ENCODE assay signal across 24 mouse cellular contexts in the genomic region with DNA sequence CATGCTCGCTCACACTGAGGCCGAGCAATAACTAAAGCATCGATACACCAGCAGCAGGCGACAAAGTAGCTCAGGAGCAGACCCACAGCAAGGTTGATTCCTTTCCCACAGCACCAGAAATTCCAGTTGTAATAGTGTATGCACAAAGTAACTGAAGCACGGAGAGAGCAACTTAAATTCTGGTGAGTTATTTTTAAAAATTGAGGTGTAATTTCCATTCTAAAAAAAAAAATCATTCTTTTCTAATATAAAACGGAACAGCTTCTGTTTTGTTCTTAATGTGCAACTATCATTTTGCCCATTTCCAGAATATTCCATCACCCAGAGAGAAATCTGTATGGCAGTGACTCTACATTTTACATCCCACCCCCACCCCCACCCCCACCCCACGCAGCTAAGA.
A peak's percentile ranks its signal among the peaks of the same experiment; 100 is the strongest.
DNase-seq lines count a peak whose midpoint lies in the region; ATAC-seq and TF ChIP-seq lines count a peak whose summit lies in the region.
"Had no signal": no experiment of that assay in that cellular context is flagged by ENCODE, and none has a peak within 500 bp of the region (broad histone marks: within the 10 kb centered on the region; RNA-seq: fewer than 3 reads in every experiment).

No protein-coding gene starts in this region.

- TF ChIP-seq EP300 in CH12.LX (IDR thresholded peaks at IDR 0.05; ENCODE audit: low read length), result no peak

- H3K4me2 ChIP-seq in heart, embryonic 11.5 days, result no peak overlapping the region
- peak overlapping the region; percentile 63 for H3K4me2 ChIP-seq in CH12.LX (ENCODE audit: insufficient read depth, low read depth, poor library complexity, severe bottlenecking)
- H3K4me2 ChIP-seq: heart, embryonic 12.5 days; heart, embryonic 15.5 days; hindbrain, embryonic 13.5 days; intestine, embryonic 15.5 days had no signal

- H3K4me3 ChIP-seq in heart, embryonic 11.5 days (ENCODE audit: low read depth, low read length), result no peak overlapping the region
- H3K4me3 ChIP-seq in CH12.LX (replicated peaks in 1 of 3; ENCODE audit: low read depth in 2 of 3, low read length in 2 of 3, poor library complexity in 1 of 3), result peak overlapping the region in 1 of 3 experiments; percentile 6
- H3K4me3 ChIP-seq in embryonic fibroblast, embryonic 13.5 days (ENCODE audit: insufficient read depth, low read length), result no peak overlapping the region
- no peak overlapping the region for H3K4me3 ChIP-seq in midbrain, embryonic 10.5 days
- H3K4me3 ChIP-seq: heart, embryonic 12.5 days; heart, embryonic 15.5 days; hindbrain, embryonic 10.5 days; hindbrain, embryonic 13.5 days; intestine, embryonic 15.5 days had no signal

- no peak for ATAC-seq in heart, embryonic 11.5 days (replicated peaks; ENCODE audit: insufficient number of reproducible peaks, low FRiP score, low TSS enrichment)
- ATAC-seq: forebrain, embryonic 14.5 days; forebrain, postnatal 0 days; hindbrain, embryonic 16.5 days; intestine, embryonic 15.5 days; Patski had no signal

- H3K36me3 ChIP-seq in heart, embryonic 11.5 days (ENCODE audit: control insufficient read depth, insufficient read depth, low read length), result no peaks in the 10 kb centered on the region
- H3K36me3 ChIP-seq in CH12.LX (replicated peaks in 1 of 2; ENCODE audit: control insufficient read depth in 1 of 2, insufficient read depth in 1 of 2, low read length in 1 of 2), result no peaks in the 10 kb centered on the region
- no peaks in the 10 kb centered on the region for H3K36me3 ChIP-seq in midbrain, embryonic 10.5 days
- H3K36me3 ChIP-seq: G1E; heart, embryonic 12.5 days; heart, embryonic 15.5 days; hindbrain, embryonic 10.5 days; hindbrain, embryonic 13.5 days; intestine, embryonic 15.5 days had no signal

- TF ChIP-seq POLR2A in CH12.LX (IDR thresholded peaks at IDR 0.05; ENCODE audit: low read depth, low read length), result no peak
- TF ChIP-seq POLR2A in embryonic fibroblast, embryonic 13.5 days (IDR thresholded peaks at IDR 0.05; ENCODE audit: low read depth, low read length), result no peak

- no peaks in the 10 kb centered on the region for H3K9me3 ChIP-seq in heart, embryonic 11.5 days (replicated peaks; ENCODE audit: control insufficient read depth, low read length)
- peaks cover 2% of the 10 kb centered on the region for H3K9me3 ChIP-seq in CH12.LX (replicated peaks; ENCODE audit: low read length)
- no peaks in the 10 kb centered on the region for H3K9me3 ChIP-seq in midbrain, embryonic 10.5 days (replicated peaks)
- H3K9me3 ChIP-seq: G1E; heart, embryonic 12.5 days; heart, embryonic 15.5 days; hindbrain, embryonic 10.5 days; hindbrain, embryonic 13.5 days; intestine, embryonic 15.5 days had no signal

- TF ChIP-seq RAD21 in CH12.LX (IDR thresholded peaks at IDR 0.05; ENCODE audit: low read depth, low read length), result peak; percentile 40

- peak in 1 of 2 experiments; percentile 42; a peak in 2 of 4 replicates for TF ChIP-seq CTCF in CH12.LX (conservative IDR thresholded peaks at IDR 0.05 in 1 of 2, IDR thresholded peaks at IDR 0.05 in 1 of 2; ENCODE audit: low read depth in 2 of 2, low read length in 2 of 2)
- no peak for TF ChIP-seq CTCF in embryonic fibroblast, embryonic 13.5 days (IDR thresholded peaks at IDR 0.05; ENCODE audit: borderline replicate concordance, insufficient read depth, low read length)

- H3K79me2 ChIP-seq in CH12.LX (replicated peaks; ENCODE audit: control insufficient read depth, extremely low read depth, insufficient read depth, poor library complexity, severe bottlenecking), result no peaks in the 10 kb centered on the region

- dilution Hi-C loops in CH12.LX (cut with MboI; ENCODE audit: extremely low pct_ligation_motif_present, extremely low pct_unique_long_range_greater_than_20kb, low sequenced_read_pairs), result no loop called here

- in situ Hi-C loops in CH12.LX (cut with MboI; ENCODE audit: low pct_ligation_motif_present, low pct_unique_long_range_greater_than_20kb, low sequenced_read_pairs), result no loop called here

- DNase-seq in heart, adult 11 months, result peak; percentile 33
- DNase-seq in CH12.LX (ENCODE audit: extremely low read depth), result peak; percentile 45
- no peak for DNase-seq in midbrain, embryonic 10.5 days (ENCODE audit: low spot score)
- DNase-seq in frontal cortex, postnatal 36 days (ENCODE audit: low spot score in 2 of 2), result no peak
- DNase-seq: adrenal gland, postnatal 10 days; adrenal gland, postnatal 36 days; cerebellum, adult 11-12 months; cerebellum, adult 8-10 months; cerebellum, postnatal 10 days; cerebellum, postnatal 36 days; forebrain, postnatal 0 days; gastrocnemius, postnatal 36 days; heart, postnatal 36 days had no signal

- H3K4me1 ChIP-seq in heart, embryonic 11.5 days (ENCODE audit: control insufficient read depth, insufficient read depth, low read length), result no peaks in the 10 kb centered on the region
- peaks cover 17 to 66% of the 10 kb centered on the region in 2 experiments for H3K4me1 ChIP-seq in CH12.LX (ENCODE audit: control insufficient read depth in 1 of 2, insufficient read depth in 2 of 2)
- H3K4me1 ChIP-seq in embryonic fibroblast, embryonic 13.5 days (ENCODE audit: control insufficient read depth, insufficient read depth, low read length), result peaks cover 2% of the 10 kb centered on the region; the same call in 1 of the 2 replicates
- no peaks in the 10 kb centered on the region for H3K4me1 ChIP-seq in midbrain, embryonic 10.5 days
- H3K4me1 ChIP-seq: heart, embryonic 12.5 days; heart, embryonic 15.5 days; hindbrain, embryonic 10.5 days; hindbrain, embryonic 13.5 days; intestine, embryonic 15.5 days had no signal

- H3K27me3 ChIP-seq in heart, embryonic 11.5 days (ENCODE audit: control insufficient read depth, insufficient read depth, low read length), result 0 out of 2 replicates have a peak, but pooled peaks cover 2% of the 10 kb centered on the region
- no peaks in the 10 kb centered on the region for H3K27me3 ChIP-seq in CH12.LX (replicated peaks)
- H3K27me3 ChIP-seq in midbrain, embryonic 10.5 days (ENCODE audit: low read depth, poor library complexity, severe bottlenecking), result no peaks in the 10 kb centered on the region
- H3K27me3 ChIP-seq: hindbrain, embryonic 13.5 days; intestine, embryonic 15.5 days; Patski had no signal

- 80% methylated on average over 7 of the region's 7 CpGs for WGBS in heart, embryonic 11.5 days (ENCODE audit: insufficient replicate concordance)
- 87% methylated on average over 7 of the region's 7 CpGs for WGBS in midbrain, embryonic 10.5 days

- no peak overlapping the region for H3K27ac ChIP-seq in heart, embryonic 11.5 days (ENCODE audit: low read depth, low read length)
- peak overlapping the region; percentile 60 for H3K27ac ChIP-seq in CH12.LX (ENCODE audit: insufficient read depth, low read depth)
- peak overlapping the region; percentile 27; the same call in 1 of the 2 replicates for H3K27ac ChIP-seq in embryonic fibroblast, embryonic 13.5 days (ENCODE audit: insufficient read depth, low read length)
- H3K27ac ChIP-seq in midbrain, embryonic 10.5 days (replicated peaks), result no peak overlapping the region
- H3K27ac ChIP-seq: heart, embryonic 15.5 days; hindbrain, embryonic 10.5 days; hindbrain, embryonic 13.5 days; intestine, embryonic 15.5 days had no signal

- no peak overlapping the region for H3K9ac ChIP-seq in heart, embryonic 11.5 days (ENCODE audit: low read depth, low read length)
- peak overlapping the region; percentile 15; the same call in 1 of the 2 replicates for H3K9ac ChIP-seq in CH12.LX (ENCODE audit: insufficient read depth, low read depth)
- H3K9ac ChIP-seq: forebrain, postnatal 0 days; heart, embryonic 12.5 days; heart, embryonic 15.5 days; hindbrain, embryonic 13.5 days; intestine, embryonic 15.5 days had no signal

TF ChIP-seq in CH12.LX, 34 proteins besides CTCF, POLR2A, EP300 and RAD21 (continues in another document):
- TF ChIP-seq MAX (IDR thresholded peaks at IDR 0.05; ENCODE audit: low read length), result 0 out of 2 replicates have a peak, but pooled peaks have one; percentile 10
- TF ChIP-seq TBP (conservative IDR thresholded peaks at IDR 0.05; ENCODE audit: low read depth, low read length), result no peak; the same call in 1 of the 2 replicates
- no peak for TF ChIP-seq MXI1 (IDR thresholded peaks at IDR 0.05; ENCODE audit: low read depth, low read length)
- no peak for TF ChIP-seq HCFC1 (IDR thresholded peaks at IDR 0.05; ENCODE audit: low read depth, low read length)
- TF ChIP-seq POLR2AphosphoS2 (IDR thresholded peaks at IDR 0.05; ENCODE audit: low read depth, low read length), result no peak
- TF ChIP-seq KAT2A (IDR thresholded peaks at IDR 0.05; ENCODE audit: insufficient replicate concordance, low read length), result no peak
- TF ChIP-seq MEF2A (IDR thresholded peaks at IDR 0.05; ENCODE audit: borderline replicate concordance, low read depth, low read length), result peak; percentile 73; the same call in 1 of the 2 replicates
- TF ChIP-seq MAFK (IDR thresholded peaks at IDR 0.05; ENCODE audit: insufficient replicate concordance, low read length), result no peak
- no peak for TF ChIP-seq MYC (IDR thresholded peaks at IDR 0.05; ENCODE audit: low read depth, low read length)
- TF ChIP-seq ZMIZ1 (IDR thresholded peaks at IDR 0.05; ENCODE audit: low read depth, low read length), result no peak
- no peak for TF ChIP-seq TCF12 (IDR thresholded peaks at IDR 0.05; ENCODE audit: low read depth, low read length)
- no peak for TF ChIP-seq SIN3A (IDR thresholded peaks at IDR 0.05; ENCODE audit: low read length)
- TF ChIP-seq CHD2 (IDR thresholded peaks at IDR 0.05; ENCODE audit: low read length), result no peak
- no peak for TF ChIP-seq IRF4 (IDR thresholded peaks at IDR 0.05; ENCODE audit: low read depth, low read length)
- no peak for TF ChIP-seq USF1 (IDR thresholded peaks at IDR 0.05; ENCODE audit: low read depth, low read length)
- no peak for TF ChIP-seq RCOR1 (conservative IDR thresholded peaks at IDR 0.05; ENCODE audit: low read depth, low read length)
- peak; percentile 79; the same call in 1 of the 2 replicates for TF ChIP-seq JUN (IDR thresholded peaks at IDR 0.05; ENCODE audit: insufficient read depth, low read depth, low read length)
- no peak for TF ChIP-seq GABPA (IDR thresholded peaks at IDR 0.05; ENCODE audit: insufficient replicate concordance, low read depth, low read length)
- TF ChIP-seq ZKSCAN1 (IDR thresholded peaks at IDR 0.05; ENCODE audit: borderline replicate concordance, low read depth, low read length), result no peak
- no peak for TF ChIP-seq UBTF (IDR thresholded peaks at IDR 0.05; ENCODE audit: low read depth, low read length)
- TF ChIP-seq E2F4 (IDR thresholded peaks at IDR 0.05; ENCODE audit: insufficient replicate concordance, low read depth, low read length), result no peak
- 0 out of 2 replicates have a peak, but pooled peaks have one; percentile 10 for TF ChIP-seq ETS1 (conservative IDR thresholded peaks at IDR 0.05; ENCODE audit: low read depth, low read length)
- TF ChIP-seq NELFE (IDR thresholded peaks at IDR 0.05; ENCODE audit: low read depth, low read length), result no peak
- TF ChIP-seq PAX5 (IDR thresholded peaks at IDR 0.05; ENCODE audit: low read length), result no peak
- peak; percentile 31; the same call in 1 of the 2 replicates for TF ChIP-seq SMC3 (IDR thresholded peaks at IDR 0.05; ENCODE audit: low read depth, low read length)
- TF ChIP-seq ELF1 (IDR thresholded peaks at IDR 0.05; ENCODE audit: low read depth, low read length), result no peak

Comparison
In these comparisons a context has a peak if more than half of its experiments do, and no peak if none do; other contexts are left out.
1. DNase-seq: peak in heart, adult 11 months (single experiment) and CH12.LX (single experiment); none in midbrain, embryonic 10.5 days (single experiment) and frontal cortex, postnatal 36 days (0 of 2).
2. H3K27ac ChIP-seq: peak in CH12.LX (single experiment) and embryonic fibroblast, embryonic 13.5 days (single experiment); none in heart, embryonic 11.5 days (single experiment) and midbrain, embryonic 10.5 days (single experiment).